Mouse (Mus musculus): ENCODE measurements around the gene Ofd1. TPM values are rescaled to one million over a fixed set of nuclear protein-coding genes. Genes with fewer than 3 reads are reported as not detected.

The Ofd1 gene
- total RNA-seq, 4 experiments from 2014 or later: 6.6 to 9.7 (median 7.6) TPM

DNA sequence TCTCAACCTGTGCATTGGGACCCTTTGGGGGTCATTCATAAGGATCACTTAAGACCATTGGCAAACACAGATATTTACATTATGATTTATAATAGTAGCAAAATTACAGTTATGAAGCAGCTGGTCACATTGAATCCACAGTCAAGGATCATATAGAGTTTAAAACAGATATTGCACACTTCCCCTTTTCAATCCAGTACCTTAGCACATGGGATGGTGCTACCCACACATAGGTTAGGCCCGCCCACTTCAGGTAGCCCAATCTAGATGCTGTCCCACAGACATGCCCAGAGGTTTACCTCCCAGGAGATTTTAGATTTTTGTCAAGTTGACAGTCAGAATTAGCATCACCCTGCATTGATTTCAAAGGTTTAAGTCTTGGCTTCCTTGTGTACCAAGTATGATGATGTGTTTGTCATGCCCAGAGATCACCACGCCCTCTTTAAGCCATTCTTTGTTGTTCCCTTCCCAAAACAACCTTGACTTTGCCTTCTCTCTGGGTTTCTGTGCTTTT, 80.5 kb downstream of the Ofd1 start:
- no peak for DNase-seq

DNA sequence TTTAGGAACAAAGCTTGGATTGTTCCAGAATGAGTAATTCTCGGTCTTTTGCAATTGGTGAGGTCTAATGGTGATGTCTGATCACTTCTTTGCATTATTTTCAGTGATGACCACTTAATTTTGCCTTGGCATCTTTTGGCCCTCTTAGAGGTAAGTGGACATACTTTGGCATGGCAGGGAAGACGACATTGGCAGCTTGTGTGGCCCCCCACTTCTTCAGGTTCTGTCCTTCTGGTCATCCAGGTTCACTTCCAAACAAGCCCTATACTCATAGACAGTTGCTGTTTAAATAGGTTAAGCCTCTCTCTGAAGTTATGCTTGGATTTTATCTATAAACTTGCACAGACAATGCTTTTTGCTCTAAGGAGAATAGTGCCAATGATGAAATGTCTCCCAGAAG, 81.5 kb downstream of the Ofd1 start:
- DNase-seq: no peak

DNA sequence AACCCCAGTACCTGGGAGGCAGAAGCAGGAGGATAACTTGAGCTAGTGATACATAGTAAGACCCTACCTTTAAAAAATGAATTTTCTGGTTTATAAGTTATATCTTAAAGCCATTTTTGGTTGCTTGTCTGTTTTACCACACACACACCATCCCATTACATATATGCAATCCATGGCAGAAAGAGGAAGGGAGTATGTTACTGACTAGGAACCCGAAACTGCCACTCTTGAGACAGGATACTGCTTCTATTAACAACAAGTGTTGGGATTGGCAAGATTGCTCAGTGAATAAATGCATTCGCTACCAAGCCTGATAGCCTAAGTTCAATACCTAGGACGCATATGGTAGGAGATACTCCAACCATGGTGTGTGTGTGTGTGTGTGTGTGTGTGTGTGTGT, 84.2 kb downstream of the Ofd1 start:
- DNase-seq: no peak

DNA sequence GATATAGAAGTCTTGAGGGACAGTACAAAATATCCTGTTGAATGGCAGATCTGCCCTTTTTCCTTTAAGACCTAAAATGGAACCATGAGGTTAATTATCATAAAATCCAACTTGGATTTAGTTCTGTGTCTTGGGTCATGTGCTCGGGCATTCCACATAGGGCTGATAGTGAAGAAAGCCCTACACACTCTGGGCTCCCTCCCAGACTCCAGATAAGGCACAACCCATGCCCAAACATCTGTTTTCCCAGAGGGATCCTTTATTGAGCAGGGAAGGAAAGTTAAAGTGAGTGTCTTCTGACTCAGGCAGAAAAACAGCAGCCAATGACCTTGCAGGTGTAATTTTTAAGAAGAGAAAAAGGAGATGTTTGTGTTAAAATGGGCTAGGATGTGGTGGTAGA, 85.6 kb downstream of the Ofd1 start:
- DNase-seq: no peak

DNA sequence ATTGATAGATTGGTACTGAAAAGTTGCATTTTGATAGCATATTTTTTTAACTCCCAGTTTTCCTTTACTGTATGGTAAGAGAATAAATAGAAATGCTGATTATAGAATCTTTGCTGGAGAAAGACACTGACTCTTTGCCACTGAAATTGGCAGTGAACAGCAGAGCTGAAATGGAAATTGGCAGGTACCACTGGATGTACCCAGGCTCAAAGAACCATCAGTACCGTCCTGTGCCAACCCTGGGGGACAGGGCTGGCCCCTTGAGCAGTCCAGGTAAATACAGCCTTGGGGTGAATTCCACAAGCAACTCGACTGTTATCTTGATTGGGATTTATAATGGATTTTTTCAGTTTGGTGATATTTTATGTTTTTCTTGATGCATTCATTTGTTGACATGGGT, 87.1 kb downstream of the Ofd1 start:
- DNase-seq: no peak

DNA sequence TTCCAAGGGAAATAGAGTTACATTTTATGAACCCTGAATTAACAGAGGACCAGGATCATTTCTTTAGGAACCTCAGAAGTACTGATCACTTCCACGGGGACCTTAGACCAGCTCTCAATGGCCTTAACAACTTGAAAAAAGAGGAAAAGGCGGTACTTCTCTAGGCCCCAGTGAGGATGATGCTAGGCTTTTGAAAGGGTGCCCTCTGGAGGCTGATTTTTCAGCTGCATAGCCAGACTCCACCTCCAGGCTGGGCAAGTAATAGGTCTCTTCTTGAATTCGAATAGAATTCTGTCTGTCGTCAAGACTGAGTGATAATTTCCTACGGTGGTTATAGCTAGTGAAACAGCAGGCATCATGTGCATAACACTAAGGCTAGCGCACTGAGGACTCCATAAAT, 88.7 kb downstream of the Ofd1 start:
- peak; percentile 20 for DNase-seq

DNA sequence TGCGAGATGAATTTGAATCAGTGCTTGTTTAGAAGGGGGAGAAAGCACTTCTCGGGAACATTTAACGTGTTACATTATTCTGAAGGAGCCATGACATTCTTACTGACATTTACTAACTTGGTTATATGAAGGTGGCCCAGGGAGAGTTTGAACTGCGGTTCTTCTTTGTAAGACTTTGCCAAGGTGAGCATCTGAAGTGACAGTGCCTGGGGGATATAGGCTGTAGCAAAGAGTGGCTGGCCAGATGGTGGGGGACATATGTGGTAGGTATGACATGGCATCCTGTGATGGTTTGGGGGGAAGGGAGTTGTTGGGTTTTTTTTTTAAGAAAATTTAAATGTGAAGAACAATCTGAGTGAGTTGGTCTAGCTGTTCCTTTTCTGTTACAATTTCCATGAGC, 91.9 kb downstream of the Ofd1 start:
- no peak for DNase-seq

DNA sequence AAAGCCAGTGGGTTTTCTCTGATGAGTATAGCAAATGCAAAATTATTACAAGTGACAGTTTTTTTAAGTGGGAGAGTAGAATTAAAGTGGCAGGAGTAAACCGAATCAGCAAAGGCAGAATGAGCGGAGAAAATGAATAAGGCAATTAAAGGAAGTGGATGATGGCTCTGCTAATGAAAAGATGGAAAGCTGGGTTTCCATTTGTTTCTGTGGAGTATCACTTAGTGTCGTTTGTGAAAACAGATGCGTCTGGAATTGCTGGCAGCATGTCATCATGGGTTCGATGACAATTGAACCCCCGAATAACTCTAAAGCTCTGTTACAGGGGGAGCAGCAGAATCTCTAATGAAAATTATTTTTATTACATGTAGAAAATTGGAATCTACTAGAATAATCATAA, 92.4 kb downstream of the Ofd1 start:
- no peak for DNase-seq

DNA sequence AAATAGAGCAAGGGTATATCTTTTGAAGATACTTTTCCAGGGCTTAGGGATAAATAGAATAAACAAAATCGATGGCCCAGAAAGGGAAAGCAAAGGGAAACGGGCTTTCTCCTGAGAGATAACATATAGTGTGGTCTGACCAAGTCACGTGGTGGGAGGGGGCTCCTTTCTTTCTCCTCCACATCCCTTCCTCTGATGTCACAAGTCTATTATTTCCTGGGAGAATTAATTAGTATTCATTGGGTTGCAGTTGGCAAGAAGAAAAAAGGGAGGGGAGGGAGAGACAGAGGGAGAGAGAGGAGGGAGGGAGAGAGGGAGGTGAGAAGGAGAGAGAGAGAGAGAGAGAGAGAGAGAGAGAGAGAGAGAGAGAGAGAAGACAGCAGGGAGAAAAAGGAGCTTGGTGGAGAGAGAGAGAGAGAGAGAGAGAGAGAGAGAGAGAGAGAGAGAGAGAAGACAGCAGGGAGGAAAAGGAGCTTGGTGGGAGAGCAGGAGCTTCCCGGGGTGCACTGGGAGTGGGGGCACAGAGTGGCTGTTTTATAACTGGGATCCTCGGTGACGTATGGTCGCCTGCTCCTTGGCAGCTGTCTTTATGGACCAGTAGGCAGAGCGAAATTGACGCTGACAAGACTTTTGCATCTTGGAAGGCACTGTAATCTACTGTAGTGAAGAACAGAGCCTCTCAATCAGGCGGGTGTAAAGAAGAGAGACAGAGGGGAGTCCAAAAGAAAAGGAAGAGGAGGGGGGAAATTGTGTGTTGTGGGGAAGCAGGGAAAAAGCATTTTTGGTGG, 96.1 kb downstream of the Ofd1 start:
- DNase-seq: no peak

DNA sequence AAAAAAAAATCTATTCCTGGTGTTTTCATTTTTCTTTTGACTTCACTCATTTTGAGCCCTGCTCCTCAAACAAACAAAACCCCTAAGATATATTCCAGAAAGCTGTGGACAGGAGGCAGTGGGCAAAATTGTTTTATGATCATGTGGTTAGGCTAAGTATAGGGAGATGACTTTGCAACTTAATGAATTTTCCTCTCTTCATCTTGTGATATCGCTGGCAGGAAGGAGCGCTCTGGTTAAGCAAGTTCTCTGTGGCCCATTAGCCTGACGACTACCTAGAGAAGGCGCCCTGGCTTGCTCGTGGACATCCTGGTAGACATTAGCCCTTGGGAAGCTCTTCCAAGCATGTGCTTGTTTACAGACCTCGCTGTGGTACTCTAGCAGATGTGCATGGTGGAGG, 98.7 kb downstream of the Ofd1 start:
- DNase-seq: no peak

Other genes with a start within 250 kb of the Ofd1 start
- gene Gpm6b, start 201.8 kb downstream of the Ofd1 start, total RNA-seq (2022): 1 to 10 TPM; 3.6 to 7.1 (median 4.7) TPM
- gene Trappc2, start 130 bp downstream of the Ofd1 start, total RNA-seq (2022): 10 to 100 TPM; 15.3 to 28.8 (median 21.8) TPM
- gene Rab9, start 39.2 kb upstream of the Ofd1 start, total RNA-seq (2022): 10 to 100 TPM; 46.6 to 53.7 (median 49.2) TPM
- gene Tceanc, start 77.9 kb upstream of the Ofd1 start, total RNA-seq (2022): 1 to 10 TPM; 5.9 to 8.4 (median 6.9) TPM
- 10 to 100 TPM; 20.7 to 26.4 (median 24.1) TPM for gene Egfl6, start 145.0 kb upstream of the Ofd1 start, total RNA-seq (2022)

Measured in adrenal gland, adult 8-10 months (tissue).